Mouse (Mus musculus) gastrocnemius, postnatal 25 days (tissue): ENCODE measurements around the gene Ptpn23. TPM values are rescaled to one million over a fixed set of nuclear protein-coding genes. Genes with fewer than 3 reads are reported as not detected.

Experiments used
- total RNA-seq, 2 experiments: library from RNA; stranded (reverse); gene quantifications; 1 replicate in 1 of 2; 2 replicates in 1 of 2; pipeline ENCODE4 v1.2.3; 2021

The Ptpn23 gene
- total RNA-seq, 2 experiments from 2014 or later: 6.9 to 8.1 TPM

Other genes with a start within 250 kb of the Ptpn23 start
- gene Cspg5, start 164.4 kb downstream of the Ptpn23 start, total RNA-seq: under 1 TPM; 0.19 to 0.31 TPM
- 1 to 10 TPM; 2.4 to 2.6 TPM for gene Elp6, start 103.0 kb downstream of the Ptpn23 start, total RNA-seq
- 10 to 100 TPM; 17.0 to 21.5 TPM for gene Scap, start 74.9 kb downstream of the Ptpn23 start, total RNA-seq
- not detected for gene Ngp, start 11.5 kb upstream of the Ptpn23 start, total RNA-seq
- 1 to 10 TPM; 7.5 to 9.4 TPM for gene Klhl18, start 68.5 kb upstream of the Ptpn23 start, total RNA-seq
- gene Kif9, start 68.7 kb upstream of the Ptpn23 start, total RNA-seq: under 1 TPM in 1 of 2 experiments, not detected in 1; 0.26 TPM
- 10 to 100 TPM; 25.7 to 28.2 TPM for gene Setd2, start 124.4 kb upstream of the Ptpn23 start, total RNA-seq
- gene Nradd, start 216.2 kb upstream of the Ptpn23 start, total RNA-seq: under 1 TPM; 0.80 to 0.87 TPM
- gene Nbeal2, start 245.9 kb upstream of the Ptpn23 start, total RNA-seq: 1 to 10 TPM; 2.9 to 3.2 TPM
- gene Ccdc12, start 248.3 kb upstream of the Ptpn23 start, total RNA-seq: 10 to 100 TPM; 46.9 to 47.1 TPM